Mouse (Mus musculus) left cerebral cortex, adult 11 months (tissue): ENCODE measurements at regions not wholly inside any gene's neighbourhood (a gene's known extent, or its start where the extent isn't known, plus 50 kb on each side); places are given as distances from the start of the nearest gene placed in this dataset.

ENCODE experiments used
- DNase-seq: peaks from one replicate; pipeline ENCODE4 v3.0.0; 2022; ENCODE audit warnings: low spot score

GRCm38 (mm10) chr15:97460360-97460719, 213.3 kb upstream of the Amigo2 start:
- no peak for DNase-seq

- DNase-seq, result no peak
Observed at GRCm38 (mm10) chr15:97459606-97460359, 212.7 kb upstream of the Amigo2 start.

GRCm38 (mm10) chr15:97458748-97459221, 211.7 kb upstream of the Amigo2 start:
- no peak for DNase-seq

- DNase-seq, result no peak
Observed at GRCm38 (mm10) chr15:97458139-97458747, 211.2 kb upstream of the Amigo2 start.

GRCm38 (mm10) chr15:97457468-97457867, 210.4 kb upstream of the Amigo2 start:
- no peak for DNase-seq

- DNase-seq, result no peak
Observed at GRCm38 (mm10) chr15:97456991-97457390, 209.9 kb upstream of the Amigo2 start.

- DNase-seq, result no peak
Observed at GRCm38 (mm10) chr15:97455672-97456071, 208.6 kb upstream of the Amigo2 start.

- no peak for DNase-seq
Observed at GRCm38 (mm10) chr15:97449724-97450123, 202.6 kb upstream of the Amigo2 start.

- no peak for DNase-seq
Observed at GRCm38 (mm10) chr15:97449001-97449400, 201.9 kb upstream of the Amigo2 start.

GRCm38 (mm10) chr15:97448243-97448880, 201.3 kb upstream of the Amigo2 start:
- DNase-seq, result peak; percentile 8

GRCm38 (mm10) chr15:97446181-97446580, 199.1 kb upstream of the Amigo2 start:
- DNase-seq, result no peak

GRCm38 (mm10) chr15:97438235-97438760, 191.2 kb upstream of the Amigo2 start:
- no peak for DNase-seq
